Mouse (Mus musculus) G1E-ER4 (cell line): ENCODE data around the gene Elane. TPM values are rescaled to one million over a fixed set of nuclear protein-coding genes. Genes with fewer than 3 reads are reported as not detected.

Experiments used
- GATA1 ChIP-seq: IDR thresholded peaks from one replicate; pipeline ENCODE4 v1.8.0; 2012; ENCODE audit warnings: low read length, inconsistent platforms
- polyA plus RNA-seq: library from polyadenylated mRNA; stranded (reverse); fragments of >175 nt; gene quantifications from 2 replicates; pipeline ENCODE4 v1.2.3, GENCODE M21; 2012

The Elane gene
- polyA plus RNA-seq, 1 experiment, result not detected

DNA sequence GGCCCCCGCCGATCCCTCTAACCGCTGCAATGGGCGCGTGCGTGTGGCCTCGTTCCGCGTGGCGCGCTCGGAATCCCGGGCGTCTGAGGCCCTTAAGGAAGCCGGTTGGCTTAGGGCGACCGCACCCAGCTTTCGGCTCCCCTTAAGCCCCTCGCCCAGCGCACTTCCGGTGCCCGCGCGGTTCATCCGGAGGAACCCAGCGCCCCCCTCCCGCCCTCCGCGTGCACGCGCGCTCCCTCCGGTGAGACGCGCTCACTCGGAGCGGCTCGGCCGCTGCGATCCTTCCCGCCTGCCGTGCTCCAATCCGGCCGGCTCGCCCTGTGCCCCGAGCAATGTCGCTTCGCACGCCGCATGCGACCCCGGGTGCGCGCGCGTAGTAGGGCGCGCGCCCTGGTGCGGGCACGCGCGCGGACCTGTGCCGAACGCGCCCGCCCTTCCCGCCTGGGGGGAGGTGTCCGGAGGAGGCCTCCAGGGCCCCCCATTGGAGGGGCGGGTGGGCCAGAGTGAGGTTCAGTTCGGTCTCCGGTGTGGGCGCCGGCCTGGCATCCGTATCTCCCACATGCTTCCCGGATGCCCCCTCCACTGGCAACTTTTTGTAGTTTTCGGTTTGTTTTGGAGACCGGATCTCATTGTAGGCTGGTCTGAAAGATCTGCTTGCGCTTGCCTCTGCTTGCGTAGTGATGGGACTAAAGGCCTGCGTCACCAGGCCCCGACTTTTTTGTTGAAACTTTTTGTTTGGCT, 31.1 kb upstream of the Elane start:
- no peak for TF ChIP-seq GATA1

GRCm38 (mm10) chr10:79855558-79856184, 30.4 kb upstream of the Elane start:
- no peak for TF ChIP-seq GATA1

DNA sequence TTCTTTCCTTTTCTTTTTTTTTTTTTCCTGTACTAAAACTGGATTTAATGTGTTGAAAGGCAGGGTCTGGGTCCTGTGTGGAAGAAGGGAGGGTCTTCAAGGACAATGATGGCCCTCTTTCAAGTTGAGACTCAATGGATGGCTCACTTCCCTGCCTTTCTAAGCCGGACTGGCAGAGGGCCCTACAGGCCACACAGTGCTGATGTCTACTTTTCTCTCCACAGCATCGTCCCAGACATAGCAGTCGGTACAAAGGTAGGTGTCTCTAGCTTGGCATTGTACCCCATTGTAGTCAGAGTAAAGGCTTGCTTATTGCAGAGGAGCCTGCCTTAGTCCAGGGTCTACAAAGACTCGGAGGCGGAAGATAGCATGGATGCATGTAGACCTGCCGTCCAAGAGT, 29.8 kb upstream of the Elane start:
- no peak for TF ChIP-seq GATA1

DNA sequence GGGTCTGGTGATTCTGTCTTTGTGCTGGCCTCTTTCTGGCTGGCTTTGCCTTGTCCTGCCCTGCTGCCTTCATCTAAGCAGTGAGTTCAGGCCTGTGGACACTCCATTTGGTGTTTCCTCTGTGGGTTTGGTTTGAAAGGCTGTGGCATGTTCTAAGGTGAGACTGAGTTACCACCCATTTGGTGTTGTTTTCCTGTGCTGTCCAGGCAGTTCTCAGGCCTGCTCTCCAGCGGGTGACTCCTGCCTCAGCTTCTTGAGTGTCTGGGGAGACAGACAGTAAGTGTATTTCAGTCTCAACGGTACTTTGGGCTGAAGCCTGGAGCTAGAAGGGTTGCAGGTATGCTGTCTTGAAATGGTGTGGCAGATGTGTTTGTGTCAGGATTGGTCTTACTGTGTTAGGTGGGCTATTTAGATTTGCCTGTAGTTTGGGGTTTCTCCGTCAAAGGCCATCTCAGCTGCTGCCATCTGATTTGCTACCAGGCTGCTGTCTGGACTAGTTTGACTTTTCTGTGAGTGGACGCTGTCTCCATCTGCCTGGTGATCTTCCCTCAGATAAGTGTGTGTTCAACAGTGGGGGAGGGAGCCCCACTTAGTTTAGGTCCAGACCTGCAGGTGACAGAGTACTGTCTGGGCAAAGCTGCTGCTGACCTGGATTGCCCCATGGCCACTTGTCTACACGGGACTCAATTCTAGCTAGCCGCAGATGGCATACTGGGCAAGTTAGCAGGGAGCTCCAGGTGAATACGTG, 29.2 kb upstream of the Elane start:
- TF ChIP-seq GATA1, result no peak

- TF ChIP-seq GATA1, result no peak
These were observed 28.6 kb upstream of the Elane start for GRCm38 (mm10) chr10:79857452-79857811.

DNA sequence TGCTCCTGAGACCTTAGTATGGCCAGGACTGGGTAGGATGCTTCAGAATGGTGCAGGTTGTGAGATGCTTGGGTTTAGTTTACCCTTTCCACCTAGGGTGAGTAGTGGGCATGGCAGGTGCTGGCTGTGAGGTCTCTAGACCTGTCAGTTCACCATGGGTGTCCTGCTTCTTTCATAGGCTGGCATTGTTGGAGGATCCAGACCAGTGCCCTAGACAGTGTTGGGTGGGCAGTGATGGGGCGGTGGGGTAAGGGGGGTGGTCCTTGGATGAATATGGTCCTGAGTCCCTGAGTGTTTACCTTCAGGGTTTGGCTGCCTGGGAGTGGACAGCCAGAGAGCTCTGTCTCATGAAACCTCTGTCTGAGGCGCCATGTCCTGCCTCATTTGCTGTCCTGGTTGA, 28.2 kb upstream of the Elane start:
- no peak for TF ChIP-seq GATA1

DNA sequence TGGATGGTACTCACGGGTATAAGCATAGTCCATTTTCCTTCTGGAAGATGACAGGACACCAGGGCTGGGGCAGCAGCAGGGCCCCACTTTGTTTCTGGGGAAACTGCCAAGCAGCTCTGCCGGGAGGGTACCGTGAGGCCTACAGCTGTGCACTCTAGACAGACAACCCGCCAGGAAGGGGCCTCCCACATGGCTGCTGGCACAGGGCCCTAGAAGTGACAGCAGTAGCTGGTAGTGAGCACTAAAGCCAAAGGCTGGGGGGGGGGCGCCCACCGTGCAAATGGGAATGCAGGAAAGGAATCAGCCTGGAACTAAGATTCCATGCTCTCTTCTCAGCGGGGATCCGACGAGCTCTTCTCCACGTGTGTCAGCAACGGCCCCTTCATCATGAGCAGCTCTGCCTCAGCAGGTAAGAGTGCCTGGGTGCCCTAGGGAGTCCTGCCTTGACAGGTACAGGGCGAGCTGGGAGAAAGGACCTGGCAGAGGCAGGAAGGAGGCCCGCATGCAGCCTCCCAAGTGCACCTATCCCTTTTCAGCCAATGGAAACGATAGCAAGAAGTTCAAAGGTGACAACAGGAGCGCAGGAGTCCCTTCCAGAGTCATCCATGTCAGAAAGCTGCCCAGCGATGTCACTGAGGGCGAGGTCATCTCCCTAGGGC, 27.5 kb upstream of the Elane start:
- no peak for TF ChIP-seq GATA1

DNA sequence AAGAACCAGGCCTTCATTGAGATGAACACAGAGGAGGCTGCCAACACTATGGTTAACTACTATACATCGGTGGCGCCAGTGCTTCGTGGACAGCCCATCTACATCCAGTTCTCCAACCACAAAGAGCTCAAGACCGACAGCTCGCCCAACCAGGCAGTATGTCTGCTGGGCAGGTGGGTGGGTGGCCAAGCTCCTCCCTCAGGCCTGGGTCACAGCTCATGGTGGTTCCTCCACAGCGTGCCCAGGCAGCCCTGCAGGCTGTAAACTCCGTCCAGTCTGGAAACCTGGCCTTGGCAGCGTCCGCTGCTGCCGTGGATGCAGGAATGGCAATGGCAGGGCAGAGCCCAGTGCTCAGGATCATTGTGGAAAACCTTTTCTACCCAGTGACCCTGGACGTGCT, 26.9 kb upstream of the Elane start:
- TF ChIP-seq GATA1, result no peak

DNA sequence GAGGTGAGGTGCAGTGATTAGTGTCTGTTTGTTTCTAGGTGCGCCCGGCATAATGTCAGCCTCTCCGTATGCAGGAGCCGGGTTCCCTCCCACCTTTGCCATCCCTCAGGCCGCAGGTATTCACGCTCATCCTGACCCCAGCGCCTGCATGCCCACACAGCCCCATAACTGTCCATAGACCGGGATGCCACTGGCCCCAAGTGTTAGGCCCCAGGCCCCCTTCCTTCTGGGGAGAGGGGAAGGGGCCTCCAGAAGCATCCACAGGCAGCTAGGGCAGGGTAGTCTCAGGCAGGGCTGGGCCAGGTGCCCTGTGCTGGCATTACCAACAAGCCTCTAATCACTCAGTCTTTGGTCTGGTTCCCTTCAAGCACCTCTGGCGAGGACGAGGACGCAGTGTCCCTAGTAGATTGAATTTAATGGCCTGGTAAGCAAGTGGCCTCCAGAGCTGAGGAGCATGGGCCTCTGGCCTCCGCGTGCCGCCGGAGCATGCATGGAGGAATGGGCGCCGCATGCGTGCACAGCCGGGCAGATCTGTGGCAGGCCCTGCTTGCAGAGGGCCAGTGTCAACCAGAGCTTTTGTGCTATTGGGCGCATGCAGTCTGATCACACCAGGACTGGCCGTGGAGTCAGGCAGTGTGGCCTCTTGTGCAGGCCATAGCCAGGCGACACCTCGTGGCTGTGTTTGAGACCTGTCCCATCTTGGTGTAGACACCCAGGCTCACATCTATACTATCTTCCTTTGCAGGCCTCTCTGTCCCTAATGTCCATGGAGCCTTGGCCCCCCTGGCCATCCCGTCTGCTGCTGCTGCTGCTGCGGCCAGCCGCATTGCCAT, 25.8 kb upstream of the Elane start:
- TF ChIP-seq GATA1, result no peak

DNA sequence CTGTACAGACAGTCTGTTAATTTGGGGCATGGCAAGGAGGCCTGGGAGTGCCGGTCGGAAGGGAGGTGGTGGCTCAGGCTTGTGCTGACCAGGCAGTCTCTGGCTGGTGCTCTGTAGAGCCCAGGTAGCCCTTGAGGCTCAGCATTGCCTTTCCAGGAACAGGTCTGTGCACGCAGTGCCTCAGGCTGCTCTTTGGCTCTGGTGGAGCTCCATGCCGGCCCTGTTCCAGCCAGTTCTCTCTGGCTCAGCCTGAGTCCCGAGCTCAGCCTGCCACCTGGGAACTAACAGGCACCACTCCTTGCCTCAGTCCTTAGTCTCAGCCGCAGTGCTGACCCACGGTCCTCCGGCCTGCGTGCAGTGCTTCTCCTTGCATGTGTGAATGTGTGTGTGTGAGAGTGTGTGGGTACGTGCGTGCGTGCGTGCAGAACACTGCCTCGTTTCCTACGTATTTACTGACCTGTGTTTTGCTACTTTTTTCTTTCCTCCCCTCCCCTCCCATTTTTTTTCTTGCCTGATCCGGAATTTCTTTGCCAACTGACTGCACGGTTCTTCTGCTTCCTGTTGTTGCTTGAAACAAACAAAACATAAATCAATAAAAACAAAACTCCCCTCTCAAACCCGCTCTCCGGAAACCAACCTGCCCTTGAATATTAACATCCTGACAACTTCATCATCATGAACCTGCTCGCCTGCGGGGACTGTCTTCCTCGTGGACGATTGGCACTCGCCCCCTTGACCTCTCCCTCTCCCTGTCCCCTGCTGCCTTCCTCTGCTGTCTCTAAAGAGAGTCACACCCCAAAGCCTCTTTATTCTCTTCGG, 24.6 kb upstream of the Elane start:
- no peak for TF ChIP-seq GATA1

GRCm38 (mm10) chr10:79862049-79862788, 23.8 kb upstream of the Elane start:
- no peak for TF ChIP-seq GATA1

- TF ChIP-seq GATA1, result no peak
These were observed 23.1 kb upstream of the Elane start for GRCm38 (mm10) chr10:79862925-79863324.

DNA sequence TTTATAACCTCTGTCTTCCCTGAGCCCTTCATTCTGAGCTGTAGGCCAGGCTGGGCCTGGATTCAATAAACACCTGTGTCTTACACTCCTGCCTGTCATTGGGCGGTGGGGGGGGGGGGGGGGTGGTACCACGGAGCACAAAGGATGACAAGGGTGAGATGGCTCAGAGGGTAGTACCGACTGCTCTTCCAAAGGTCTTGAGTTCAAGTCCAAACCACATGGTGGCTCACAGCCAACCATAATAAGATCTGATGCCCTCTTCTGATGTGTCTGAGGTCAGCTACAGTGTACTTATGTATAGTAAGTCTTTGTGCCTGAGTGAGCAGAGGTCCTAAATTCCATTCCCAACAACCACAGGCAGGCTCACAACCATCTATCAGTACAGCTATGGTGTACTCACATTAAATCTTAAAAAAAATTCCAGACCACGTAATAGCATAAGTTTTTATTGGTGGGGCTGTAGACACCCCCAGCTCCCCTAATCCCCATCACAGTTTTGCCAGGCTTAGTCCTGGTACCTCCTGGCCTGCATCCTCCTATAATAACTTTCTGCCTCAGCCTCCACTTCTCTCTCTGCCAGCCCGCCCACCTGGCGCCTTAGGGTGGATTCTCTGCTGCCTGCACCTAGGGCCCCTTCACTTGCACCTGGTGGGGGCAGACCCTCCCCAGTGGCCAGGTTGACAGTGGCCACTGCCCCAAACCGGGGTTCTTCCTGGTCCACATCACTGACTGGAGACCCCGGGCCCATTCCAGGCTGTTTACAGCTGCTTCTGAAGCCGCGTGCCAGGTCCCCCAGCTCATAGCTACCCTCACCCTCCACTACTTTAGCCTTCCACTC, 21.5 kb upstream of the Elane start:
- no peak for TF ChIP-seq GATA1

- no peak for TF ChIP-seq GATA1
These were observed 20.9 kb upstream of the Elane start for GRCm38 (mm10) chr10:79865189-79865601.
